Mouse (Mus musculus) stomach, embryonic 16.5 days (tissue): Measurements from ENCODE around the gene Nodal. TPM values are rescaled to one million over a fixed set of nuclear protein-coding genes. Genes with fewer than 3 reads are reported as not detected.

Source experiments
- ATAC-seq: fragments of 200-750 bp; cut with Nextera tagmentation; 2 replicates; pipeline ENCODE4 v1.8.0; 2017; ENCODE audit warnings: moderate number of reproducible peaks, moderate TSS enrichment; ENCODE audit not compliant: insufficient read depth, low FRiP score
- H3K27ac ChIP-seq: fragments of 300-500 bp; sonication (generic); 2 replicates; pipeline ENCODE4 v1.5.1; 2014; ENCODE audit warnings: low read length
- H3K27me3 ChIP-seq: fragments of 300-500 bp; sonication (generic); 2 replicates; pipeline ENCODE4 v1.6.1; 2014; ENCODE audit warnings: low read length, control low read depth, mixed read lengths; ENCODE audit not compliant: control insufficient read depth, insufficient read depth
- H3K36me3 ChIP-seq: fragments of 300-500 bp; sonication (generic); 2 replicates; pipeline ENCODE4 v1.6.1; 2014; ENCODE audit warnings: low read length; ENCODE audit not compliant: control insufficient read depth, insufficient read depth
- H3K4me1 ChIP-seq: fragments of 300-500 bp; sonication (generic); 2 replicates; pipeline ENCODE4 v1.6.1; 2014; ENCODE audit warnings: low read length, control low read depth, mixed read lengths; ENCODE audit not compliant: control insufficient read depth, insufficient read depth
- H3K4me2 ChIP-seq: fragments of 300-500 bp; sonication (generic); 2 replicates; pipeline ENCODE4 v1.6.1; 2014; ENCODE audit warnings: low read depth, low read length, mixed read lengths
- H3K4me3 ChIP-seq: fragments of 300-500 bp; sonication (generic); replicated peaks from 2 replicates; pipeline ENCODE4 v1.5.1; 2014; ENCODE audit warnings: mild to moderate bottlenecking, low read length
- H3K9ac ChIP-seq: fragments of 300-500 bp; sonication (generic); 2 replicates; pipeline ENCODE4 v1.6.1; 2014; ENCODE audit warnings: low read length
- H3K9me3 ChIP-seq: fragments of 300-500 bp; sonication (generic); replicated peaks from 2 replicates; pipeline ENCODE4 v1.6.1; 2016; ENCODE audit warnings: low read length, control low read depth; ENCODE audit not compliant: control insufficient read depth
- WGBS: fragments of 180-500 bp; shearing (Covaris S2); extraction: QIAGEN DNeasy Blood & Tissue Kit; methylation state at CpG from one replicate; pipeline ENCODE4 v1.1.7; 2014; 5-methylcytosine and 5-hydroxymethylcytosine counted together
- polyA plus RNA-seq: library from polyadenylated mRNA; unstranded; fragments of >200 nt; fragmentation: Nextera tagmentation; extraction: Ambion mirVana; gene quantifications from 2 replicates; pipeline ENCODE4 v1.2.1, GENCODE M21; 2015

Gene Nodal
- polyA plus RNA-seq, 1 experiment from 2014 or later, result 0.21 TPM

GRCm38 (mm10) chr10:61474344-61474743 lies 56.6 kb downstream of the Nodal start:
- H3K4me1 ChIP-seq, result peaks cover 9% of the 10 kb centered on the region
- no peak overlapping the region for H3K4me2 ChIP-seq
- WGBS, result 74% methylated on average over 1 of the region's 1 CpGs
- no peak overlapping the region for H3K4me3 ChIP-seq
- no peaks in the 10 kb centered on the region for H3K36me3 ChIP-seq
- no peak for ATAC-seq
- no peak overlapping the region for H3K27ac ChIP-seq
- no peaks in the 10 kb centered on the region for H3K9me3 ChIP-seq
- H3K27me3 ChIP-seq, result no peaks in the 10 kb centered on the region
- no peak overlapping the region for H3K9ac ChIP-seq

Other genes starting within 250 kb of the Nodal start
- not detected in 2 replicates for gene Tbata, start 246.0 kb upstream of the Nodal start, polyA plus RNA-seq
- 1.6 and 1.8 TPM in 2 replicates for gene Adamts14, start 144.5 kb upstream of the Nodal start, polyA plus RNA-seq
- gene Prf1, start 120.1 kb upstream of the Nodal start, polyA plus RNA-seq, result not detected in 2 replicates
- gene Pald1, start 34.4 kb upstream of the Nodal start, polyA plus RNA-seq, result 17.0 and 18.1 TPM in 2 replicates
- gene Eif4ebp2, start 34.7 kb downstream of the Nodal start, polyA plus RNA-seq, result 40.7 and 46.6 TPM in 2 replicates
- 5.6 and 6.0 TPM in 2 replicates for gene Lrrc20, start 57.8 kb downstream of the Nodal start, polyA plus RNA-seq
- 0.06 and 0.09 TPM in 2 replicates for gene Npffr1, start 177.5 kb downstream of the Nodal start, polyA plus RNA-seq
- gene Ppa1, start 230.6 kb downstream of the Nodal start, polyA plus RNA-seq, result 156 and 158 TPM in 2 replicates